Mouse (Mus musculus): ENCODE results near the gene 1810009J06Rik.
"Not testable (repeated sequence)": the region's sequence is repeated elsewhere in the genome, so short reads cannot be mapped to it uniquely, and the experiment has no call there.

1810009J06Rik gene

DNA sequence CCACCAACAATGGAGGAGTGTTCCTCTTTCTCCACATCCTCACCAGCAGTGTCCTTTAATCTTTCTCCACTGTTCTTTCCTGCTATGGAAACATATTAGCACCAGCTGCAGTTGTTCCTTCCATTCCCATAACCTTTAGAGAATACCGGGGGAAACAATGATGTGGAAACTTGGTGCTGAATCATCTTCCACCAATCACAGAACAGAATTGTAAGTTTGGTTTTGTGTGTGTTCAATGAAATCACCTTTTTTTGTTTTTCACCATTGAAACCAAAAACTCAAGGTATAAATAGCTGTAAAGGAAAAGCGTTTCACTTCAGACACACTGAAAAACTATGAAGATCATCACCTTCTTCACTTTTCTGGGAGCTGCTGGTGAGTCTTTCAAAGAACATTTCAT, at the start of gene 1810009J06Rik:
TSS of gene 1810009J06Rik (plus strand) at position 301 of the 400 bp plus-strand sequence.
- CTCF ChIA-PET, result not testable (repeated sequence)

GRCm38 (mm10) chr6:40919954-40920353, 44.6 kb upstream of the 1810009J06Rik start:
- CTCF ChIA-PET, result no interaction called here

DNA sequence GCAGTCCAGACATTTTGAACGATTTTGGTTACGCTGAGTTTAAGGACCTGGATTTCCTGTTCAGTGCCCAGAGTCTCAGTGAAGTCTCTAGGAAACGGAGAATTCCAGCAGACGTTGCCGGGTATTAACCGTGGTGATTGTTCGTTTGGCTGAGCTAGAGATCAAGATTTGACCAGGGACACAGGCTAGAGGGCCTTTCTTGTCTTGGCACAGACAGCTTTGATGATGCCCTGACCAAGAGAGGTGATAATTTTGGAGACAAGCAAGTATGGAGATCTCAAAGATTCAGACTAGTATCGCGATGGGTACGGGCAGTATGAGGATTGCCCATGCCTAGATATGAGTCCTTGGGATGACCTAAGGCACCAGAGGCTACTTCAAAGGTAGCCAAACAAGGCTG, 24.1 kb upstream of the 1810009J06Rik start, which contains the start of gene 1700074P13Rik:
TSS of gene 1700074P13Rik (minus strand) at position 101 of the 400 bp plus-strand sequence.
- CTCF ChIA-PET, result no interaction called here

DNA sequence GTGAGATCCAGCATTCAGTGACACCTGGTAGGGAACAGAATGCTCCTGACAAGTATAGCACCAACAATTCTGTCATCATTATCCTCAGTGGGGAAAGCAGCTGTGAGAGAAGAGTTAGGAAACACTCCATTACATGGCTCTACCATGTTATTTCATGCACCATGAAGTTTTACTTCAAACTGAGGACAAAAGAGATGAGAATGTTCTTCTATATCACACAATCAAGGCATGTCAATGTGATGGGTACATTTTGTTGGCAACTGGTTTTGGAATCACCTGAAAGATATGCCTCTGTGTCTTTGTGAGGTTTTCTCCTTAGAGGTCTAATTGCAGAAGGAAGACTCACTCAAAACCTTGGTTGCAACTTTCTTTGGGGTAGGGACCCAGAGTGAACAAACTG, 12.8 kb upstream of the 1810009J06Rik start, which contains the start of gene Gm4744:
TSS of gene Gm4744 (minus strand) at position 101 of the 400 bp plus-strand sequence.
- CTCF ChIA-PET, result no interaction called here

DNA sequence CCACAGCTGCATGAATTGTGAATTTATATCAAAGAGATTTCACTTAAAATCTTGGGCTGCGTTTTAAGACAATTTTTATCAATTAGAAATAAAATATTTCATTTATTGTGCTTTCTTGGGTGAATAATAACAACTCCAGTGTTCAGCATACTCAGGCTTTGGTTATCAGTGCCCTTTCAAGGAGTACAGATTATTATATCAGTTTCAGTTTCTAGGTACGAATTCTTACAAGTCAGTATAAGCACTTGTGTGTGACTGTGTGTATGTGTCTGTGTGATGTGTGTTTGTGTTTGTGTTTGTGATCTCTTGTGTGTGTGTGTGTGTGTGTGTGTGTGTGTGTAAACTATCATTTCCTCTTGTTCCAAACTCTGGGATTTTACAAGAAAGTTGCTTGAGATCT, 10.8 kb upstream of the 1810009J06Rik start:
- CTCF ChIA-PET, result no interaction called here

GRCm38 (mm10) chr6:40999379-40999778, 34.8 kb downstream of the 1810009J06Rik start, which contains the start of gene Gm2663:
Gm2663 (minus strand) TSS chr6:40999479.
- CTCF ChIA-PET, result not testable (repeated sequence)

DNA sequence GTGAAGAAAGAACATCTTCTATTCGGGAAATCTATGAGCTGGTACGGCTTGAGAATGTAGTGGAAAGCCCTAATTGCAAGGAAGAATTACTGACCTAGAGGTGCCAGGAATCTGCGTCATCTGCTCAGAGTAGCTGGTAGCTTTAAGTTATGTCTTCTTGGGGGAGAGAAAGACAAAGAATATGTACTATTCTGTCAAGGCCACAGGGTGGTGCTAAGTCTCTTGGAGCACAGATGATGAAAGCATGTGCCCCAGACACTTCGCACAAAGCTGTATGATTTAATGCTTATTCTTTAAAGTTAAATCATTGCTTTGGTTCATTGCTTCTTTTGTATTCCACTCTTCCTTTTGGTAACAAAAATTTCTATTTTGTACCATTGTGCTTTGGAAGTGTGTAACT, 50.5 kb downstream of the 1810009J06Rik start:
- CTCF ChIA-PET, result no interaction called here
